Comparison of ENCODE assay signal across 8 mouse cellular contexts in the genomic region with DNA sequence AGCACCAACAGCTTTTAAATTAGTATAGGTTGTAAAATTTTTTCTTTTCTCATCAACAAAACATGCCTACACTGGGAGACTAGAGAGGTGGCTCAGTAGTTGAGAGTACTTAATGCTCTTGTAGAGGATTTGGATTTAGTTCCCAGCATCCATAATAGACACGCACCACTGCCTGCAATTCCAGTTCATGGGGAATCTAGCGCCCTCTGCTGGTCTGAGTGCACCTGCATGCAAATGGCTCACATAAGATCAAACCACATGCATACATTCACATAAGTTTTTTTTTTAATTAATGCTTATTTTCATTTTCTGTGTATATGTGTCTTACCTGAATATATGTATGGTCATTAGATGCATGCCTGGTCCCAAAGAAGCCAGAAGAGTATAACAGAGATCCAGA. TPM values are rescaled to one million over a fixed set of nuclear protein-coding genes. Genes with fewer than 3 reads are reported as not detected.
A peak's percentile ranks its signal among the peaks of the same experiment; 100 is the strongest.
DNase-seq lines count a peak whose midpoint lies in the region; ATAC-seq and TF ChIP-seq lines count a peak whose summit lies in the region.

No protein-coding gene starts in this region.

- H3K4me2 ChIP-seq in kidney, postnatal 0 days (ENCODE audit: low read length) = no peak overlapping the region
- H3K4me2 ChIP-seq in kidney, embryonic 15.5 days = no peak overlapping the region

- TF ChIP-seq POLR2A in small intestine, adult 2 months (IDR thresholded peaks at IDR 0.05; ENCODE audit: low read depth, low read length) = no peak

- no peak overlapping the region for H3K4me3 ChIP-seq in kidney, postnatal 0 days (replicated peaks; ENCODE audit: low read depth, low read length)
- H3K4me3 ChIP-seq in kidney, embryonic 15.5 days (replicated peaks) = no peak overlapping the region
- H3K4me3 ChIP-seq in small intestine, adult 2 months (ENCODE audit: low read depth, low read length) = no peak overlapping the region

- H3K27ac ChIP-seq in kidney, postnatal 0 days = no peak overlapping the region
- H3K27ac ChIP-seq in kidney, embryonic 15.5 days = no peak overlapping the region
- no peak overlapping the region for H3K27ac ChIP-seq in small intestine, adult 2 months (ENCODE audit: insufficient read depth, low read depth, low read length)

- TF ChIP-seq CTCF in kidney, postnatal 0 days (IDR thresholded peaks at IDR 0.05; ENCODE audit: low read depth) = peak; percentile 66
- TF ChIP-seq CTCF in small intestine, adult 2 months (IDR thresholded peaks at IDR 0.05; ENCODE audit: extremely low read depth, insufficient read length, insufficient replicate concordance, low read depth, low read length) = peak; percentile 64; the same call in 1 of the 2 replicates

- H3K9ac ChIP-seq in kidney, postnatal 0 days (ENCODE audit: low read depth, low read length) = no peak overlapping the region
- no peak overlapping the region for H3K9ac ChIP-seq in kidney, embryonic 15.5 days

- no peak for ATAC-seq in CD4-positive, CD25-positive, alpha-beta regulatory T cell, adult 4 months
- ATAC-seq in kidney, postnatal 0 days (replicated peaks; ENCODE audit: low FRiP score, low read depth) = no peak
- no peak for ATAC-seq in kidney, embryonic 15.5 days (replicated peaks; ENCODE audit: low FRiP score)

- no peaks in the 10 kb centered on the region for H3K4me1 ChIP-seq in kidney, postnatal 0 days (replicated peaks; ENCODE audit: insufficient read depth, low read length)
- no peaks in the 10 kb centered on the region for H3K4me1 ChIP-seq in kidney, embryonic 15.5 days
- H3K4me1 ChIP-seq in small intestine, adult 2 months (ENCODE audit: control insufficient read depth, insufficient read depth, insufficient read length, low read length) = 0 out of 2 replicates have a peak, but pooled peaks cover 1% of the 10 kb centered on the region

- H3K36me3 ChIP-seq in kidney, postnatal 0 days (ENCODE audit: insufficient read depth, low read length) = no peaks in the 10 kb centered on the region
- no peaks in the 10 kb centered on the region for H3K36me3 ChIP-seq in kidney, embryonic 15.5 days
- no peaks in the 10 kb centered on the region for H3K36me3 ChIP-seq in small intestine, adult 2 months (ENCODE audit: control insufficient read depth, insufficient read depth, low read length)

- H3K9me3 ChIP-seq in kidney, postnatal 0 days (replicated peaks; ENCODE audit: low read length) = no peaks in the 10 kb centered on the region
- no peaks in the 10 kb centered on the region for H3K9me3 ChIP-seq in kidney, embryonic 15.5 days (replicated peaks)

- no peaks in the 10 kb centered on the region for H3K27me3 ChIP-seq in kidney, postnatal 0 days (ENCODE audit: insufficient read depth, low read length)
- peaks cover 6% of the 10 kb centered on the region; the same call in 1 of the 2 replicates for H3K27me3 ChIP-seq in kidney, embryonic 15.5 days
- H3K27me3 ChIP-seq in small intestine, adult 2 months (ENCODE audit: control insufficient read depth, insufficient read depth, low read length) = no peaks in the 10 kb centered on the region

- 45% methylated on average over 2 of the region's 2 CpGs for WGBS in kidney, postnatal 0 days
- WGBS in kidney, embryonic 15.5 days = 39% methylated on average over 2 of the region's 2 CpGs
- WGBS in small intestine, adult 2 months = 21% methylated on average over 2 of the region's 2 CpGs

- DNase-seq in CD4-positive, CD25-positive, alpha-beta regulatory T cell, adult 2 months (ENCODE audit: low read depth, low spot score) = peak; percentile 49
- DNase-seq in kidney, postnatal 0 days (ENCODE audit: low spot score) = peak; percentile 43
- peak; percentile 18 for DNase-seq in adipocyte (ENCODE audit: low spot score)
- DNase-seq in heart, postnatal 4 days = peak; percentile 52
- DNase-seq in left cerebral cortex, adult 11 months (ENCODE audit: low spot score) = no peak

RNA-seq across cellular contexts. Expression of gene Nlrp12, which starts 13.2 kb away (rescaled TPM):
- polyA plus RNA-seq in CD4-positive, CD25-positive, alpha-beta regulatory T cell, adult 4 months (2017; shearing (Covaris generic)) = not detected
- 0.05 TPM in 1 of 2 replicates, not detected in the other for polyA plus RNA-seq in kidney, postnatal 0 days (2015; fragmentation: Nextera tagmentation; extraction: Ambion mirVana)
- 0.03 TPM in 2 replicates for polyA plus RNA-seq in kidney, embryonic 15.5 days (2015; fragmentation: Nextera tagmentation; extraction: Ambion mirVana)
- total RNA-seq in heart, postnatal 4 days (2021) = under 1 TPM; 0.07 TPM
- 0.05 and 0.06 TPM in 2 replicates for polyA plus RNA-seq in small intestine, adult 2 months (2012; rRNA removed)

RNA-seq across cellular contexts. Expression of gene Myadm, which starts 26.1 kb away (rescaled TPM):
- 1 to 10 TPM; 7.5 to 7.8 TPM for polyA plus RNA-seq in CD4-positive, CD25-positive, alpha-beta regulatory T cell, adult 4 months (2017; shearing (Covaris generic))
- polyA plus RNA-seq in kidney, postnatal 0 days (2015; fragmentation: Nextera tagmentation; extraction: Ambion mirVana) = 73.0 and 79.8 TPM in 2 replicates
- 78.3 and 93.8 TPM in 2 replicates for polyA plus RNA-seq in kidney, embryonic 15.5 days (2015; fragmentation: Nextera tagmentation; extraction: Ambion mirVana)
- 100 to 1,000 TPM; 299 to 315 TPM for total RNA-seq in heart, postnatal 4 days (2021)
- polyA plus RNA-seq in small intestine, adult 2 months (2012; rRNA removed) = 132 and 142 TPM in 2 replicates

RNA-seq across cellular contexts. Expression of gene Prkcg, which starts 26.2 kb away (rescaled TPM):
- not detected for polyA plus RNA-seq in CD4-positive, CD25-positive, alpha-beta regulatory T cell, adult 4 months (2017; shearing (Covaris generic))
- polyA plus RNA-seq in kidney, postnatal 0 days (2015; fragmentation: Nextera tagmentation; extraction: Ambion mirVana) = 0.05 TPM in 2 replicates
- 0.06 and 0.27 TPM in 2 replicates for polyA plus RNA-seq in kidney, embryonic 15.5 days (2015; fragmentation: Nextera tagmentation; extraction: Ambion mirVana)
- 1 to 10 TPM; 5.7 to 8.5 TPM for total RNA-seq in heart, postnatal 4 days (2021)
- 0.60 and 1.0 TPM in 2 replicates for polyA plus RNA-seq in small intestine, adult 2 months (2012; rRNA removed)
